Mouse (Mus musculus): ENCODE measurements around the gene 4932438A13Rik. TPM values are rescaled to one million over a fixed set of nuclear protein-coding genes. Genes with fewer than 3 reads are reported as not detected.

The 4932438A13Rik gene
- total RNA-seq (2021) = 10 to 100 TPM; 36.6 to 50.4 TPM

DNA sequence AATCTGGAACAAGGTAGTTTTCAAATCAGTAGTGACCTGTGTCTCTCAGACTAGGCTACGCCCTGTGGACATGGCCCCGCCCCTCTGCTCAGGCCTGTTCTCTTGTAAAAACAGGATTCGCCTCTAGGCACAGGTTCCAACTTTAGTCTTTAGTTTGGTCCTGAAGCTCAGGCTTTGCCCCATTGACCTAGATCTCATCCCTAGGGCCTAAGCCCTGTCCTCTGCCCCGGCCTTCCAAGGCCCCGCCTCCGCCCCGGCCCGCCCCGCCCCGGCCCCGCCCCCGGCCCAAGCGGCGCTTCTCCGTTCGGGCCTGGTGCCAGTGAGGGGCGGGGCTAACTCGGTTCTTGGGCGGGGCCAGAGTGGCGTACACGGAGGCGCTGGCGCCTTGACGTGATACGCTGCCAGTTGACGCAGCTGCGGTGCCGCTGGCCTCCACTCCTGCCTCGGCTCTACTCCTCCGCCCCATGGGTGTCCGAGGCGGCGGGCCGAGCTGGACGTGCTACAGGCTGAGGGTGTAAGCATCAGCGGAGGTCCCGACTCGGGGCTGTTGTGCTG lies at the start of gene 4932438A13Rik:
Gene 4932438A13Rik, plus strand, starts transcription at position 384 of the 555 bp plus-strand sequence.
- peak; percentile 90 for DNase-seq (ENCODE audit: low spot score)
- intact Hi-C loops (cut with DNase I) = loop anchor here (10.0 kb wide), 1 partner anchor 552 kb away; the partner anchor contains the start of gene Spata5

DNA sequence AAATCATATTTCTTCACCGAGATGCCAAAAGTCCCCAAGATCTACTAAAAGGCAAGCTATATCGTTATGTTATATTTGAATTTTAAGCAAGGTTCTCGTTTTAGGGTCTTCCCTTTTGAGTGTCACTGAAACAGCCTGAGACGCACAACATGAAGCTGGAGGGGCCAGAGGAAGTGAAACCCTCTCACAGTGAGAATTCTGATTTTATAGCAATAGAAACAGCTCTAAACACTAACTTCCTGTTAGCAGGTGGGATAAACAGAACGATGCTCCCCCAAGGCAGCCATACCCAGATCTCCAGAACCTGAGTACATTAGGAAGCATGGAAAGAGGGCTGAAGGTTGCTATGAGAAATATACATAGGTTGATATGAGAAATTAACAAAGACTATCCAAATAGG lies 46.3 kb upstream of the 4932438A13Rik start:
- DNase-seq (ENCODE audit: low spot score) = no peak
- intact Hi-C loops (cut with DNase I) = no loop called here

DNA sequence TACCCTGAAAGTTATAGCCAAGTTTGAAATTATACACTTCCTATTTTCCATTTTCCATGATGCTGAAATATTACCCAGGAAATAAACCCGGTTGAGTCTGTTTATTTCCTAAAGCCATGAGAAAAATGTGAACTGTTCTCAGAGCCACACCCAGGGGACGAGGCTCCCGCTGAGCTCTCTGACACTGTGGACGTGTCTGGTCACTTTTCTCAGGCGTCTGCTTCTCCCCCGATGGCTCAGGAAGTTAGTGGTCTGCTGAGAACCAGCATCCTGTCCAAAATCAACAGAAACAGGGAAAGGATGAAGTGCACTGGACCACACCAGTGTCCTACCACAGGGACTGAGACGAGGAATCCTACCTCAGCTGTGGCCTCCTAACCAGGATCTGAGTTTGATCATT lies 43.5 kb upstream of the 4932438A13Rik start:
- peak; percentile 10 for DNase-seq (ENCODE audit: low spot score)
- intact Hi-C loops (cut with DNase I) = no loop called here

DNA sequence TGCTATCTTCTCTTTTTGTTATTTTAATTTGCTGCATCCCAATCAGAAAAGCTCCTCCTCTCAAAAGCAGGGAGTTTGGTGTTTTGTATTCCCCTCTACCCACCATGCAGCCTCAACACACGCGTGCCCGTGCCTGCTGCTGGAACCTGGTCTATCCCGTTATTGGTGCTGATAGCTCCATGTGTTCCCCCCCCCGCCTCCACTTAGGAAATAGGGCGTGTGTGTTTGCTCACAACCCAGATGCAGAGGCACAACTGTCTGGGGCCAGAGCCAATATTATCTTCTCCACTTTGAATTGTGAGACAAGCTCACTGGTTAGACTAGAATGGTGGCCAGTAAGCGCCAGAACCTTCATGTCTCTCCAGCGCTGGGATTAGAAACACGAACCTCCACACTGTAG lies 41.9 kb upstream of the 4932438A13Rik start:
- no peak for DNase-seq (ENCODE audit: low spot score)
- intact Hi-C loops (cut with DNase I) = loop anchor here (5.0 kb wide), 1 partner anchor 134 kb away; no protein-coding TSS in a partner anchor

DNA sequence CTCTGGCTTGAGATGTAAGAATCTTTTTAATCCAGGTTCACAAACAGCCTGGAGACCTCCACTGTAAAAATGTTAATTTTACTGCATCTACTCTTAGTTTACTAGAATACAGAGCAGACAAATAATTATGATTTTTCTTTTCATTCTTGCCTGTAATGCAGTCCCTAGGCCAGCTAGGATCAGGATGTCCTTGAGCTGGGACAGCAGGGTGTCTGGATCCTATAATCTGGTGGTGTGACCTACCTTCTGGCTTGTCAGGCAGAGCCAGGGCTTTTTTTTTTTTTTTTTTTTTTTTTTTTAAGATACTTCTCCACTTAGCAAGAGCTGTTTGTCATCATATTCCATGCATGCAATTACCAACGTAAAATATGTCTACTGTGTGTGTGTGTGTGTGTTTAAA lies 37.8 kb upstream of the 4932438A13Rik start:
- intact Hi-C loops (cut with DNase I) = no loop called here
- no peak for DNase-seq (ENCODE audit: low spot score)

DNA sequence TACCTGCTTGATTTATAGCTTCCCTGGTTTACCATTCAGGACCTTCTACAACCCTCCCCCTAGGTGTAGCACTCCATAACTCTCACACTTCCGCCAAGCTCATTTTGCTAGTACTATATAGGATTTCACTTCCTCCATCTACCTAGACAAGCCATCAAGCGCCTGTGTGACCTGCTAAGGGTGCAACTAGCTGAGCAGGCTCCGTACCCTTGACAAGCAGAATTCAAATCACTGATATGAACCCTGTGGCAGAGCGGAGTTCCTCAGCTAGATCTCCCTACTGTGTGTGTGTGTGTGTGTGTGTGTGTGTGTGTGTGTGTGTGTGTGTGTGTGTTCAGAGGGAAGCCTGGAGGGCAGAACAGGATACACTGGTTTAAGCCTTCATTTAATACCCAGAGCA lies 37.4 kb upstream of the 4932438A13Rik start:
- intact Hi-C loops (cut with DNase I) = no loop called here
- DNase-seq (ENCODE audit: low spot score) = no peak

DNA sequence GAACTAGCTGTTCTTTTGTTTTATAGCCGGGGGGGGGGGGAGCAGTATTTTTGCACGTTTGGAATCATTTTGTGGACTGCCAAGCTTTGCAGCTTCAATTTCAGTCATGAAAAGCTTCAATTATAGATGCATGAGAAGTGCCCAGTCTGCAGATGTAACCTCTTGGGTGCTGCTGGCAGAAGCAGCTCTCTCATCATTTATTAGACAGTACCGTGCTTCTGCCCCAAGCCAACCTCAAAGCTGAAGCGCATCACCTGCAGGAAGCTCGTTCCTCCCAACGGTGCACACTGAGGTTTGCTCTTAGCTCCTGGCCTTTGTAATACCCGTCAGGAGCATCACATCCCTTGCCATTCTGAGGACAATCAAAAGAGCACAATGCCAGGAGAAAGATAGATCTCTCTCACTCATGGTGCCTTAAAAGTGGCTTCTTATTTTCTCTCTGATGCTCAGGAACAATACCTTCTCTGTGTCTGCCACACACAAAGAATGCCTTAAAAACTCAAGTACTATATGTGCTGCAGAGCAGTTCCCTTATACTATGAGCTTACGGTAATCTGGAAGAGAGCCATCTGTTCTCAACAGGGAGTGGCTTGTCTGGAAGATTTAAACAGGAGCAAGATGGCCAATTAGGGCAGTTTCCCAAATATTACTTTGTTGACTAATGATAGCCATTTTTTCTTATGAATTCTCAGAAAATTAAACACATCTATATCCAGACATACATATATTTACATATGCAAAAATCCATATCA lies 35.5 kb upstream of the 4932438A13Rik start:
- no peak for DNase-seq (ENCODE audit: low spot score)
- intact Hi-C loops (cut with DNase I) = no loop called here

DNA sequence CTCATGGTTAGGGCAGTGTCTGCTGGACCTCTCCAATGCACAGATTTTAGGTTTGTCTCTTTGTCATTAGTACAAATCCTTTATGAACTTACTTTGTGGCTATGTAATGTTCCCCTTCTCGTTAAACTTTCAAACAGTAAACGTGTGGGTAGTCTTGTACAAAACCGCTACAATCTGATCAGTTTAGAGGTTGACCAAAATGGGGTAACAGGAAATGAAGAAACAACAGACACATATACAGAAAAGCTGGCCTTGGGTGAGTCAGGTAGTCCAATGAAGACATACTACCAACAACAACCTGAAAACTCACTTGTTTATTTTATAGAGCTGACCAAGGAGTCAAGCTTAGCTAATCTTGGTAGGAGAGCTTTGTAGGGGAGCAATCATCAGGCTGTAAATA lies 32.7 kb upstream of the 4932438A13Rik start:
- intact Hi-C loops (cut with DNase I) = no loop called here
- DNase-seq (ENCODE audit: low spot score) = no peak

DNA sequence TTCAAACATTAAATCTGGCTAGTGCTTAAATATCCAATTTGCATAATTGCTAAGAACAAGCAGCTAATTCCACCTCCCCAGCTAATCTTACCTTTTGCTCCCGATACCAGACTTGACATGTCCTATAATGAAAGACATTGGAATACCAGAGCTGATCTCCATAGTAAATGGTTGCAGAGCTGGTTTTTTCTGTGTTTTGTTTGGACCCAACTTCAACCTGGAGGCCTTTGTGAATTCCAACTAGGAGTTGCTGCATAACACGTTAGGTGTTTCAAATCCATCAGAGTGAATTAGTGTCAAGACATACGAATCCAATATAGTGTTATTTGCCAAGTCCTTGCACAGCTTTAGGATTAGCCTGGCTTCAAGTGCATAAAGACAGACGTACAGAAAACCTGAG lies 28.5 kb upstream of the 4932438A13Rik start:
- intact Hi-C loops (cut with DNase I) = no loop called here
- DNase-seq (ENCODE audit: low spot score) = no peak

- intact Hi-C loops (cut with DNase I) = loop anchor here (5.0 kb wide), 1 partner anchor 148 kb away; no protein-coding TSS in a partner anchor
These were observed 28.1 kb upstream of the 4932438A13Rik start for GRCm38 (mm10) chr3:36834832-36835231.

GRCm38 (mm10) chr3:36835525-36836203 lies 27.2 kb upstream of the 4932438A13Rik start:
- no peak for DNase-seq (ENCODE audit: low spot score)
- intact Hi-C loops (cut with DNase I) = loop anchor here (5.0 kb wide), 1 partner anchor 148 kb away; no protein-coding TSS in a partner anchor

More at GRCm38 (mm10) chr3:36834832-36835231, 28.1 kb upstream of the 4932438A13Rik start:
- no peak for DNase-seq (ENCODE audit: low spot score)

DNA sequence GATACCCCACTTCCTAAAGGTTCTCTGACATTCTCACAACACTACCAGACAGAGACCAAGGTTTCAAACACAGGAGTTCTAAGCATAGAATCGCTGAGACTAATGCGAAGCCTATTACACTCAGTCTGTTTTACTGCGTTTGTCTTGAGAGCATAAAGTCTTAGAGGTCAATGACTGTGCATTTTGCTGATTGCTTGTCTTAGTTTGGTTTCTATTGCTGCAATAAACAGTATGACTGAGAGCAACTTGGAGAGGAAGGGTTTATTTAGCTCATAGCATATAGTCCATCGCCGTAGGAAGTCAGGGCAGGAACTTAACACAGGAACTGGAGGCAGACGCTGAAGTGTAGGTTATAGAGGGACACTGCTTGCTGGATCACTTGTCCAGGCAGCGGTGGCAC lies 26.1 kb upstream of the 4932438A13Rik start:
- no peak for DNase-seq (ENCODE audit: low spot score)
- intact Hi-C loops (cut with DNase I) = loop anchor here (5.0 kb wide), 1 partner anchor 150 kb away; no protein-coding TSS in a partner anchor

DNA sequence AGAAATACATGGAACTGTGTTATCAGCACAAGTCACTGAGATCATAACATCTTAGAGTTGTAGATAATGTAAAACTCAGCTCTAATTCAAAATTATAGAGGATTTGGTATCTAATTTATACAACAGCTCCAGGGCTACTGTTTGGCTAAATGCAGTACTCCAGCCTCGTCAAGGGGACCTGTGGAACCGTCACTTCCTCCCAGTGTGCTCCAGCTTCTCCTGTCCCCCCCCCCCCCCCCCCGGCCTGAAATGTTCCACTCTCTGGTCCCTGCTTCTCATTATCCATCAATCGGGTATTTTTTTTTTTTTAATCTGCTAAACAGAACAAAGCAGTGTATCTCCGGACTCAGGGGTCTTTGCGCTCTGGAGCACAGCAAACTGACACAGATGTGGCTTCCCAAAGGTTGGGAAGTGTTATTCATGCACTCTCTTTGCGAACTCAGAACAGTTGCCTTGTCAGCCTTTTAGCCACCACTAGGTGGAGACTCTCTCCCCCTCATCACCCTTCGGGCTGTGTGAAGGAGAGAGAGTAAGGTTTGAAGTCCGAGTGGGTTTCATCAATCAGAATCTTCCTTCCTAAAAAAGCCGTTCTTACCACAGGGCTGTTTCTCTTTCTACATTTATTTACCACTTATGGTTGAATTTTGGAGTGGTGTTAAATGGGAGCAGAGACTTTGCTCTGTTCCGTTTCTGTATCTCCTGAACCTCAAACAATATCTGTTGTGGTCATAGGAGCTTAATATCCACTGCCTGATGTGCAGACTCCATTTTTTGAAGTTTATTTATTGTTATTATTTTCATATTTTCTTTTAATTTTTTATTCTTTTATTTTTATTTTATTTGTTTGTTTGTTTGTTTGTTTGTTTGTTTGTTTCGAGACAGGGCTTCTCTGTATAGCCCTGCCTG lies 22.0 kb upstream of the 4932438A13Rik start:
- intact Hi-C loops (cut with DNase I) = loop anchor here (5.0 kb wide), 1 partner anchor 361 kb away; no protein-coding TSS in a partner anchor
- peak; percentile 17 for DNase-seq (ENCODE audit: low spot score)

- intact Hi-C loops (cut with DNase I) = no loop called here
- no peak for DNase-seq (ENCODE audit: low spot score)
These were observed 9.0 kb upstream of the 4932438A13Rik start for GRCm38 (mm10) chr3:36853733-36854440.

DNA sequence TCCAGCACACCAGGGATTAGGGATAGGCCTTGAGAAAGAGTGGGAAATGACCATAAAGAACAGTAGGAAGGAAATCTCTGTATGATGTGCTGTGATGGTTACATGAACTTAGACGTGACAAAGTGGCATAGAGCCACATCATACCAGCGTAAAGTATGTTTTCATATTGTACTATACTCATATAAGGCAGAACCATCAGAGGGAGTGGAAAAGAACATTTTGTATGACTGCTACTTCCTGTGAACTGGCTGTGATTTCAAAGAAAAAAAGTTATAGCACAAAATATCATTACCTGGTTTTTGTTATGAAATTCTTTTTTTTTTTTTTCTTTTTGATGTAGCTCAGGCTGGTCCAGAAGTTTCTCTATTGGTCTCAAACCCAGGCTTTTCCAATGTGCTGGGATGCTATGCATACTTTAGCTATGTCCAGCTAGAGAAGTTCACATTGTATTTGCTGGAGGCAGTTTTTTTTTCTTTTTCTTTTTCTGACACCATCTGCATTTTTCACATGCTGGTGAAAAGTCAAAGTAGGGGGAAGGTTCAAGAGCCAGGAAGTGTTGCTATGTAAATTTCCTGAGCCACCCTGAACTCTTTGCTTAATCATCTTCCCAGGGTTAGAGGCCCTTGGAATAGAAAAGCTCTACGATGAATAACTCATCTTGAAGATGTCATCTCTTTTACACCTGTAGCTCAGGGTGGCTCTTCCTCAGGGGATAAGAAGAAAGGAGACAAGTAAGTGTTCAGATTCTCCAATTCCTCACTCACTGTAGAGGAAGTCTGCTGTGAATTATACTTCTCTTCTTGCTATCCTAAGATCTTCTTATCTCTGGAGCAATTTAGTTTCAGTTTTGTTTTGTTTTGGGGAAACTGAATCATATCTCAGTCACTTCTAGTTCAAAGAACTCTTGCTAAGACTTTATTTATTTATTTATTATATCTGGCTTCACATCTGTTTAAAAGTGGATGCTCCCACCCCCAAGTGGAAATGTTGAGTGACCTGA lies 1.2 kb upstream of the 4932438A13Rik start:
- intact Hi-C loops (cut with DNase I) = loop anchor here (10.0 kb wide), 1 partner anchor 553 kb away; the partner anchor contains the start of gene Spata5
- DNase-seq (ENCODE audit: low spot score) = no peak

- intact Hi-C loops (cut with DNase I) = loop anchor here (10.0 kb wide), 1 partner anchor 551 kb away; the partner anchor contains the start of gene Spata5
- no peak for DNase-seq (ENCODE audit: low spot score)
These were observed 523 bp downstream of the 4932438A13Rik start for GRCm38 (mm10) chr3:36863427-36863826.

- no peak for DNase-seq (ENCODE audit: low spot score)
- intact Hi-C loops (cut with DNase I) = loop anchor here (10.0 kb wide), 1 partner anchor 551 kb away; the partner anchor contains the start of gene Spata5
These were observed 977 bp downstream of the 4932438A13Rik start for GRCm38 (mm10) chr3:36863881-36864280.
